Mouse (Mus musculus): ENCODE measurements around the gene Crat. TPM values are rescaled to one million over a fixed set of nuclear protein-coding genes. Genes with fewer than 3 reads are reported as not detected.

Crat gene
- total and polyA plus RNA-seq, 2 experiments from 2014 or later, result 27.6 to 51.5 TPM

DNA sequence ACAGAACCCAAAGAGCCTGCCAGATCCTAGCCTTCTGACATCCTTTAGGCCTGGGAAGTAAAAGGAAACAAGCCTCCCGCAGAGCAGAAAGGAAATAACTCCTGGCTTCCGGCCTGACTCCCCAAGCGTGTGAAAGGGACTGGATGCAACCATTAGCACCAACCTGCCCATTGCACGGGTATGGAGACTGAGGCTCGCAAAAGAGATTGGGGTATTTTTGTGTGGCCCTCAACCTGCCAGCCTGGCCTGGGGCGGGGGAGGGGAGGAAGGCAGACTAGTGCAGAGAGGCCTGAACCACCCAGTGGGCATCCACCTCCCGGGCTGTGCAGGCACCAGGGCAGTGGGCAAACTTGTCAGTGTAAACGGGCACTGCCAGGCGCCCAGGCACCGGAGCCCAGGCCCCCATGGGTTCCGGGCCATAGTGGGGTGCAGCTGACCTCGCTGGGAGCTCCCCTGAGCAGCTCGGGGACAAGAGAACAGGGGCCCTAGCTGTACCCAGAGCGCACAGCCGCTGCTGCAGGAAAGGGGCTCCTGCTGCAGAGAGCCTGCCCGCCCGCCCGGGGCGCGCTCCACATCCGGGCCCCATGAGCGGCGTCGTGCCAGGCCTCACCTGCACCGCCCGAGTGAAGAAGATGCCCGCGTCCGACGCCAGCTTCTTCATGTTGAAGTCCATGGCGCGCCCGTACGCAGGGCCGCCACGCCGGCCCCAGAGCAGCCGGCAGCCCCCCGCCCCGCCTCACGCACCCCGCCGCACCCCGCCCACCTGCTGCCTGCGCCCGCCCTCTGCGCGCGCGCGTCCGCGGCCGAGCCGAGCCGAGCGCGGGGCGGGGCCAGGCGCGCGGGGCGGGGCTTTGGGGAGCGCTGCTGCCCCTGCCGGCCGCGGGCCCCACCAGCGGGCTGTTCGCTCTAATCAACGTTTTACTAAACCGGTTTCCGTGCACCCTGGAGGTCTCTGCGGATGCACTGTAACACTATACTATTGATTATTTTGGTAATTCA is 56.8 kb downstream of the Crat start, which contains the start of gene Sh3glb2:
Gene Sh3glb2, minus strand, starts transcription at position 805 of the 999 bp plus-strand sequence.
- peak within 1 kb of the TSS; percentile 80 for H3K27ac ChIP-seq
- ATAC-seq (peak; percentile 75), DNase-seq (ENCODE audit: low spot score) (peak; percentile 96)
- H3K9me3 ChIP-seq (ENCODE audit: low read length), result no peaks in the 10 kb centered on the region
- peak within 1 kb of the TSS; percentile 82 for H3K4me3 ChIP-seq (ENCODE audit: low read length)
- peaks cover 2% of the 10 kb centered on the region for H3K36me3 ChIP-seq (ENCODE audit: insufficient read depth, low read length)
- H3K27me3 ChIP-seq (ENCODE audit: insufficient read depth, low read length), result no peaks in the 10 kb centered on the region
- H3K4me1 ChIP-seq (ENCODE audit: insufficient read depth, low read length), result peaks cover 12% of the 10 kb centered on the region
- H3K4me2 ChIP-seq (ENCODE audit: low read depth, low read length), result peak within 1 kb of the TSS; percentile 84
- WGBS, result 2% methylated on average over 58 of the region's 73 CpGs
- TF ChIP-seq CTCF (IDR thresholded peaks at IDR 0.05; ENCODE audit: low read depth), result peak; percentile 39
- H3K9ac ChIP-seq (replicated peaks; ENCODE audit: low read length), result peak within 1 kb of the TSS; percentile 81

DNA sequence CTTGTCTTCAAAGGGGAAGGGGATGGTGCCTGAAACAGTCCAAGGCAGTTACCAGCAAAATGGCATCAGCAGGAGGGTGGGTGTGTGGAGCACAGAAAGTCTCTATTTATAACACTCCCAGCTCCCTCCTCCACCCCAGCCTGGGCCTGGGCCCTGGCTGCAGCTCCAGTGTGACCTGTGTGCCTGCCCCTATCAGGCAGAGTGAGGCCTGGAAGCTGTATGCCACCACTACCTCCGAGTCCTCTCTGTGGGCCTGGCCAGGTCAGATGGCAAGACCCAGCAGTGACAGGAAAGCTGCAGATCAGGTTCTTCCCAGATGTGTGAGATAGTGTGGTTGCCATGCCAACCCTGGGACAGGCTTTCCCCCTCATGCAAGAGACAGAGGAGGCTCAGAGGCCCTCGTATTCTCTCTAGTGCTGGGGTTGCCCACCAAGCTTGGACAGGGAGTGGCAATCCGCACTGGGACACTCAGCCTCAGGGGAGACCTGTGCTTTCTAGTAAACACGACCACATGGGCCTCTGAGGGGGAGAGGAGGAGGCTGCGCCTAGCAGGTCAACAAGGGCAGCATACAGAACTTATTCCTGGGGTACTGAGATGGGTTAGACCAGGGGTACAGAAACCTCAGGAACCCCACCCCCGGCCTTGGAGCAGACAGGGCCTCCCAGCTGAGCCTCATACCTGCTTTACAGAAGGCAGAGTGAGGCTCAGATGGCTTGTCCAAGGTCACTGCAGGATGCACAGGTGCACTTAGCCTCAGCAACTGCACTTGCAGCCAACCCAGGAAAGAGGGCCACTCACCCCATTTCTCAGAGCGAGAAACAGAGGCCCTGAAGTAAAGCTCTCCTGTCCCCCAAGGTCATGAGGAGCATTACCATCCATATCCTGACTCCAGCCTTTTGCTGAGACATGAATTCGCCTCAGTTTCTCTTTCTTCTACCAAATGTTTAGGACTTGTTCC is 57.8 kb downstream of the Crat start:
- no peaks in the 10 kb centered on the region for H3K27me3 ChIP-seq (ENCODE audit: insufficient read depth, low read length)
- peaks cover 12% of the 10 kb centered on the region for H3K4me1 ChIP-seq (ENCODE audit: insufficient read depth, low read length)
- ATAC-seq (no peak), DNase-seq (ENCODE audit: low spot score) (no peak)
- peak overlapping the region; percentile 82 for H3K4me3 ChIP-seq (ENCODE audit: low read length)
- no peak for TF ChIP-seq CTCF (IDR thresholded peaks at IDR 0.05; ENCODE audit: low read depth)
- peak overlapping the region; percentile 81 for H3K9ac ChIP-seq (replicated peaks; ENCODE audit: low read length)
- H3K27ac ChIP-seq, result 0 out of 2 replicates have a peak overlapping the region, but pooled peaks have one; percentile 80
- WGBS, result 53% methylated on average over 8 of the region's 8 CpGs
- H3K9me3 ChIP-seq (ENCODE audit: low read length), result no peaks in the 10 kb centered on the region
- peaks cover 12% of the 10 kb centered on the region for H3K36me3 ChIP-seq (ENCODE audit: insufficient read depth, low read length)
- peak overlapping the region; percentile 84 for H3K4me2 ChIP-seq (ENCODE audit: low read depth, low read length)

DNA sequence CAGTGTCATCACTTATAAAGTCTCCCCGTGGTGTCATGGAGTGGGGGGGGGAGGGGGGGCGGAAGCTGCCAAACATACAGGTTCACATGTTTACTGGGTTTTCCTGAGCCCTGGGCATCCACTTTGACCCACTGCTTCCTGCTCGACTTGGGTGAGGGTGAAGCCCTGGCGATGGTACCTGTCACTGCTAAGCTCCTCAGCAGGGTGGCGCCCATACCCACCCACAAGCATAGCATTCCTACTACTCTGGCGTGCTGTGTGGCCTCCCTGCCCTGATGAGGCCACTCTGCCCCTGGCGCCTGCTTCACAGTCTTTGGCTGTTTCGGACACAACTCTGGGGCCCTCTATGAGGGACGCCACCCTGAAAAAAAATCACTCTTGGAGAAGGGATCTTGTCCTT is 58.7 kb downstream of the Crat start:
- Histone ChIP-seq H3K9ac (replicated peaks; ENCODE audit: low read length) (0 out of 2 replicates have a peak overlapping the region, but pooled peaks have one; percentile 81), H3K27ac (no peak overlapping the region), H3K27me3 (ENCODE audit: insufficient read depth, low read length) (no peaks in the 10 kb centered on the region), H3K4me3 (ENCODE audit: low read length) (no peak overlapping the region), H3K36me3 (ENCODE audit: insufficient read depth, low read length) (peaks cover 15% of the 10 kb centered on the region), H3K4me1 (ENCODE audit: insufficient read depth, low read length) (peaks cover 12% of the 10 kb centered on the region), H3K4me2 (ENCODE audit: low read depth, low read length) (no peak overlapping the region), H3K9me3 (ENCODE audit: low read length) (no peaks in the 10 kb centered on the region)
- 67% methylated on average over 9 of the region's 9 CpGs for WGBS
- no peak for DNase-seq (ENCODE audit: low spot score)
- TF ChIP-seq CTCF (IDR thresholded peaks at IDR 0.05; ENCODE audit: low read depth), result no peak
- ATAC-seq, result no peak

DNA sequence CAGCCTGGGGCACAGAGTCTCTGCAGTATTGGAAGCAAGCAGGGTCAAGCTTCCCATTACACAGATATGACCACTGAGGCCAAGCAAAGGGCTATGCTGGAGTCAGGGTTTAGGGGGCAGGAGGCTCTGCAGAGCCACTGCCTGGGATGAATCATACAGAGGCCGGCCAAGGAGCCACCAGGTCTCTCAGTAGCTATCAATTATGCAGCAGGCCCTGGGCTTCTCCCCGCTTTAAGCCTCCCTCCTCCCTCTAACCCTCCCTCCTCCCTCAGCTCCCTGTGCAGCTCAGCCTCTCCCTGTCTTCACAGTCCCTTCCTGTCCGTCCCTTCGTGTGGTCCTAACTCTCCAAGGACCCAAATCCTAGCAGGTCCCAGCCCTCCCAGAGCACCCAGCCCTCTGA is 59.3 kb downstream of the Crat start:
- Histone ChIP-seq H3K4me3 (ENCODE audit: low read length) (no peak overlapping the region), H3K9me3 (ENCODE audit: low read length) (no peaks in the 10 kb centered on the region), H3K27ac (no peak overlapping the region), H3K4me2 (ENCODE audit: low read depth, low read length) (no peak overlapping the region), H3K27me3 (ENCODE audit: insufficient read depth, low read length) (no peaks in the 10 kb centered on the region), H3K36me3 (ENCODE audit: insufficient read depth, low read length) (peaks cover 15% of the 10 kb centered on the region), H3K4me1 (ENCODE audit: insufficient read depth, low read length) (peaks cover 12% of the 10 kb centered on the region), H3K9ac (replicated peaks; ENCODE audit: low read length) (no peak overlapping the region)
- DNase-seq (ENCODE audit: low spot score), result no peak
- no peak for ATAC-seq
- WGBS, result 50% methylated on average over 4 of the region's 4 CpGs
- no peak for TF ChIP-seq CTCF (IDR thresholded peaks at IDR 0.05; ENCODE audit: low read depth)

DNA sequence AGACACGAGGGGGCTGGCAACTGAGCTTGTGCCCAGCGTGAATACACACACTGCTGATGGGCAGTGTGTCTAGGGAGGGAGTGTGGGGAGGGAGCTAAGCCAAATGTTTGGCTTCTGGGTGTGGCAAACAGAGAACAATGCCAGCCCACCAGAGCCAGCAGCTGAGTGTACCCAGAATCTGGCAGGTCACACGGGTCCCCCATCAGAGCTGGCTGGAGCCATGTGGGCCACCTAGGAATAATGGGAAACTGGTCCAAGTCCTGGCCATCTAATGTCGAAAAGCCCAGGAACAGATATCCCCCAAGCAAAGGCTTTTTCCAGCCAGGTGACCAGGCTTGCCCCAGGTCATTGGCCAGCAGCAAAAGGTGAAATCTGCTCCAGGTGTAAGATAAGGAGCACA is 59.8 kb downstream of the Crat start:
- no peaks in the 10 kb centered on the region for H3K27me3 ChIP-seq (ENCODE audit: insufficient read depth, low read length)
- H3K27ac ChIP-seq, result no peak overlapping the region
- 45% methylated on average over 4 of the region's 4 CpGs for WGBS
- H3K4me1 ChIP-seq (ENCODE audit: insufficient read depth, low read length), result peaks cover 12% of the 10 kb centered on the region
- peaks cover 15% of the 10 kb centered on the region for H3K36me3 ChIP-seq (ENCODE audit: insufficient read depth, low read length)
- no peak for TF ChIP-seq CTCF (IDR thresholded peaks at IDR 0.05; ENCODE audit: low read depth)
- ATAC-seq (no peak), DNase-seq (ENCODE audit: low spot score) (no peak)
- no peak overlapping the region for H3K9ac ChIP-seq (replicated peaks; ENCODE audit: low read length)
- no peak overlapping the region for H3K4me3 ChIP-seq (ENCODE audit: low read length)
- H3K4me2 ChIP-seq (ENCODE audit: low read depth, low read length), result no peak overlapping the region
- no peaks in the 10 kb centered on the region for H3K9me3 ChIP-seq (ENCODE audit: low read length)

DNA sequence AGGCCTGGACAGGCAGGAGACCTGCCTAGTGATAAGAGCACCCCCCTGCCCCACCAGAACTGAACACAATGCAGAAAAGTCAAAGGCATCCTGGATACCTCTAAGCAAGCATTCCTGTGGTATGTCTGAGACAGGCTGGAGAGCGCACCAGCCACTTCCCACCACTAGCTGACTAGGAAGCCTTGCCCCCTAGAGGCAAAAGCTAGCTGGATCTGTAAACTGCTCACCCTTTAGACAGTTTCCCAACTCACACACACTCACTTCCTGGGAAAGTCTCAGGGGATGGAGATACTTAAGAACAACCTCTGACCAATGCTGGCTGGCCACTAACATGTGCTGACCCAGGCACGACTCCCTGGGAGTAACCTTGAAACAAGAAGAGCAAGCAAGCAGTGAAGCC is 64.5 kb downstream of the Crat start:
- no peak for DNase-seq (ENCODE audit: low spot score)
- peaks cover 52% of the 10 kb centered on the region for H3K36me3 ChIP-seq (ENCODE audit: insufficient read depth, low read length)
- H3K4me1 ChIP-seq (ENCODE audit: insufficient read depth, low read length), result no peaks in the 10 kb centered on the region
- WGBS, result 83% methylated on average over 2 of the region's 2 CpGs
- H3K27me3 ChIP-seq (ENCODE audit: insufficient read depth, low read length), result no peaks in the 10 kb centered on the region
- H3K4me2 ChIP-seq (ENCODE audit: low read depth, low read length), result no peak overlapping the region
- no peak overlapping the region for H3K9ac ChIP-seq (replicated peaks; ENCODE audit: low read length)
- no peak for ATAC-seq
- TF ChIP-seq CTCF (IDR thresholded peaks at IDR 0.05; ENCODE audit: low read depth), result peak; percentile 57
- no peaks in the 10 kb centered on the region for H3K9me3 ChIP-seq (ENCODE audit: low read length)
- H3K4me3 ChIP-seq (ENCODE audit: low read length), result no peak overlapping the region
- no peak overlapping the region for H3K27ac ChIP-seq

Small RNAs within 50 kb of the gene (microRNA-seq; reads per million reads assigned to microRNA genes)
- 0 reads per million in 2 experiments for gene Gm47292

Other genes with a start within 250 kb of the Crat start
- 63.7 and 64.1 TPM in 2 replicates for gene Endog, start 244.3 kb downstream of the Crat start, total RNA-seq (2014; rRNA removed)
- 42.2 and 42.7 TPM in 2 replicates for gene Endog, start 244.3 kb downstream of the Crat start, polyA plus RNA-seq (2015; fragmentation: Nextera tagmentation; extraction: Ambion mirVana)
- 32.6 and 48.2 TPM in 2 replicates for gene Spout1, start 237.4 kb downstream of the Crat start, total RNA-seq (2014; rRNA removed)
- 52.6 and 56.1 TPM in 2 replicates for gene Spout1, start 237.4 kb downstream of the Crat start, polyA plus RNA-seq (2015; fragmentation: Nextera tagmentation; extraction: Ambion mirVana)
- gene Kyat1, start 210.0 kb downstream of the Crat start, total RNA-seq (2014; rRNA removed), result 23.9 and 34.3 TPM in 2 replicates
- gene Kyat1, start 210.0 kb downstream of the Crat start, polyA plus RNA-seq (2015; fragmentation: Nextera tagmentation; extraction: Ambion mirVana), result 17.0 and 17.9 TPM in 2 replicates
- 66.2 and 68.4 TPM in 2 replicates for gene Lrrc8a, start 178.1 kb downstream of the Crat start, total RNA-seq (2014; rRNA removed)
- 59.7 and 61.9 TPM in 2 replicates for gene Lrrc8a, start 178.1 kb downstream of the Crat start, polyA plus RNA-seq (2015; fragmentation: Nextera tagmentation; extraction: Ambion mirVana)
- gene Gm28035, start 175.2 kb downstream of the Crat start, total RNA-seq (2014; rRNA removed), result 6.8 and 15.1 TPM in 2 replicates
- 0.25 and 0.31 TPM in 2 replicates for gene Gm28035, start 175.2 kb downstream of the Crat start, polyA plus RNA-seq (2015; fragmentation: Nextera tagmentation; extraction: Ambion mirVana)
- gene Phyhd1, start 149.6 kb downstream of the Crat start, total RNA-seq (2014; rRNA removed), result 5.6 and 8.9 TPM in 2 replicates
- 6.2 and 7.4 TPM in 2 replicates for gene Phyhd1, start 149.6 kb downstream of the Crat start, polyA plus RNA-seq (2015; fragmentation: Nextera tagmentation; extraction: Ambion mirVana)
- gene Gm28038, start 134.8 kb downstream of the Crat start, total RNA-seq (2014; rRNA removed), result not detected in 2 replicates
- not detected in 2 replicates for gene Gm28038, start 134.8 kb downstream of the Crat start, polyA plus RNA-seq (2015; fragmentation: Nextera tagmentation; extraction: Ambion mirVana)
- 43.7 and 50.4 TPM in 2 replicates for gene Dolk, start 129.5 kb downstream of the Crat start, total RNA-seq (2014; rRNA removed)
- gene Dolk, start 129.5 kb downstream of the Crat start, polyA plus RNA-seq (2015; fragmentation: Nextera tagmentation; extraction: Ambion mirVana), result 42.1 and 43.5 TPM in 2 replicates
- gene Nup188, start 129.4 kb downstream of the Crat start, total RNA-seq (2014; rRNA removed), result 32.6 and 51.0 TPM in 2 replicates
- 11.9 and 12.6 TPM in 2 replicates for gene Nup188, start 129.4 kb downstream of the Crat start, polyA plus RNA-seq (2015; fragmentation: Nextera tagmentation; extraction: Ambion mirVana)
- 397 and 410 TPM in 2 replicates for gene Sh3glb2, start 56.5 kb downstream of the Crat start, total RNA-seq (2014; rRNA removed)
- gene Sh3glb2, start 56.5 kb downstream of the Crat start, polyA plus RNA-seq (2015; fragmentation: Nextera tagmentation; extraction: Ambion mirVana), result 171 and 180 TPM in 2 replicates
- gene Miga2, start 51.6 kb downstream of the Crat start, total RNA-seq (2014; rRNA removed), result 67.6 and 79.9 TPM in 2 replicates
- 34.4 and 35.3 TPM in 2 replicates for gene Miga2, start 51.6 kb downstream of the Crat start, polyA plus RNA-seq (2015; fragmentation: Nextera tagmentation; extraction: Ambion mirVana)
- gene Dolpp1, start 23.6 kb downstream of the Crat start, total RNA-seq (2014; rRNA removed), result 119 and 122 TPM in 2 replicates
- gene Dolpp1, start 23.6 kb downstream of the Crat start, polyA plus RNA-seq (2015; fragmentation: Nextera tagmentation; extraction: Ambion mirVana), result 48.2 and 49.4 TPM in 2 replicates
- gene Ptpa, start 226 bp upstream of the Crat start, total RNA-seq (2014; rRNA removed), result 140 and 156 TPM in 2 replicates
- gene Ptpa, start 226 bp upstream of the Crat start, polyA plus RNA-seq (2015; fragmentation: Nextera tagmentation; extraction: Ambion mirVana), result 133 and 138 TPM in 2 replicates
- 26.5 and 30.2 TPM in 2 replicates for gene Ier5l, start 58.4 kb upstream of the Crat start, total RNA-seq (2014; rRNA removed)
- 2.4 and 2.8 TPM in 2 replicates for gene Ier5l, start 58.4 kb upstream of the Crat start, polyA plus RNA-seq (2015; fragmentation: Nextera tagmentation; extraction: Ambion mirVana)
- 1.3 and 4.6 TPM in 2 replicates for gene Cstad, start 179.2 kb upstream of the Crat start, total RNA-seq (2014; rRNA removed)
- 0.54 TPM in 1 of 2 replicates, not detected in the other for gene Cstad, start 179.2 kb upstream of the Crat start, polyA plus RNA-seq (2015; fragmentation: Nextera tagmentation; extraction: Ambion mirVana)